Mouse (Mus musculus) cortical plate, adult 2 months (tissue): ENCODE data around the gene Gabbr2.

Experiments
- CTCF ChIP-seq: fragments of 200-500 bp; IDR thresholded peaks from 2 replicates; pipeline ENCODE4 v1.5.1; 2011; ENCODE audit warnings: mild to moderate bottlenecking, control low read depth, low read length; ENCODE audit not compliant: insufficient read depth; ENCODE audit errors: extremely low read depth
- POLR2A ChIP-seq: fragments of 200-500 bp; IDR thresholded peaks from 2 replicates; pipeline ENCODE4 v1.6.1; 2011; ENCODE audit warnings: mild to moderate bottlenecking, low read length, control low read depth; ENCODE audit not compliant: insufficient read depth; ENCODE audit errors: extremely low read depth

GRCm38 (mm10) chr4:46825846-46826529, 165.7 kb downstream of the Gabbr2 start:
- TF ChIP-seq POLR2A (no peak), CTCF (no peak)
